Mouse (Mus musculus) lung, postnatal 0 days (tissue): Measurements from ENCODE around the gene Zfp934.
A peak's percentile ranks its signal among the peaks of the same experiment; 100 is the strongest.
"Not testable (repeated sequence)": the region's sequence is repeated elsewhere in the genome, so short reads cannot be mapped to it uniquely, and the experiment has no call there.

ENCODE experiments used
- CTCF ChIP-seq: IDR thresholded peaks from 2 replicates; pipeline ENCODE4 v1.5.1; 2016; ENCODE audit warnings: antibody characterized with exemption, mild to moderate bottlenecking
- EP300 ChIP-seq: IDR thresholded peaks from 2 replicates; pipeline ENCODE4 v1.6.1; 2016; ENCODE audit warnings: antibody characterized with exemption, mild to moderate bottlenecking, control low read depth

GRCm38 (mm10) chr13:62469947-62470346 lies 101.1 kb downstream of the Zfp934 start:
- TF ChIP-seq CTCF, result peak; percentile 56
- TF ChIP-seq EP300, result not testable (repeated sequence)
